Mouse (Mus musculus): Measurements from ENCODE around the gene Inka2. TPM values are rescaled to one million over a fixed set of nuclear protein-coding genes. Genes with fewer than 3 reads are reported as not detected.

The Inka2 gene
- polyA plus RNA-seq, 1 experiment from 2014 or later: 0.33 TPM

GRCm38 (mm10) chr3:105714091-105714819 is 9.9 kb downstream of the Inka2 start:
- Histone ChIP-seq H3K27ac (replicated peaks; ENCODE audit: low read depth, low read length) (peak overlapping the region; percentile 59; the same call in 1 of the 2 replicates), H3K36me3 (ENCODE audit: control insufficient read depth, insufficient read depth, low read length) (no peaks in the 10 kb centered on the region), H3K4me3 (ENCODE audit: low read depth, low read length) (no peak overlapping the region), H3K4me1 (ENCODE audit: control insufficient read depth, insufficient read depth, low read length) (peaks cover 14% of the 10 kb centered on the region), H3K27me3 (ENCODE audit: control insufficient read depth, insufficient read depth, low read length) (no peaks in the 10 kb centered on the region), H3K9ac (ENCODE audit: low read length) (no peak overlapping the region), H3K4me2 (ENCODE audit: low read depth, severe bottlenecking) (no peak overlapping the region), H3K9me3 (ENCODE audit: control insufficient read depth, low read length) (no peaks in the 10 kb centered on the region; the same call in 1 of the 2 replicates)
- ATAC-seq (ENCODE audit: insufficient number of reproducible peaks, low FRiP score, low TSS enrichment, low read depth) (peak; percentile 75), DNase-seq (ENCODE audit: low spot score) (peak; percentile 58)
- WGBS: 7% methylated on average over 8 of the region's 8 CpGs

GRCm38 (mm10) chr3:105714820-105715167 is 10.4 kb downstream of the Inka2 start:
- no peak for DNase-seq (ENCODE audit: low spot score)
- Histone ChIP-seq H3K36me3 (ENCODE audit: control insufficient read depth, insufficient read depth, low read length) (no peaks in the 10 kb centered on the region), H3K4me2 (ENCODE audit: low read depth, severe bottlenecking) (no peak overlapping the region), H3K4me3 (ENCODE audit: low read depth, low read length) (no peak overlapping the region), H3K9me3 (ENCODE audit: control insufficient read depth, low read length) (no peaks in the 10 kb centered on the region; the same call in 1 of the 2 replicates), H3K4me1 (ENCODE audit: control insufficient read depth, insufficient read depth, low read length) (peaks cover 14% of the 10 kb centered on the region), H3K9ac (ENCODE audit: low read length) (no peak overlapping the region), H3K27ac (replicated peaks; ENCODE audit: low read depth, low read length) (no peak overlapping the region), H3K27me3 (ENCODE audit: control insufficient read depth, insufficient read depth, low read length) (no peaks in the 10 kb centered on the region)
- ATAC-seq (ENCODE audit: insufficient number of reproducible peaks, low FRiP score, low TSS enrichment, low read depth): no peak

DNA sequence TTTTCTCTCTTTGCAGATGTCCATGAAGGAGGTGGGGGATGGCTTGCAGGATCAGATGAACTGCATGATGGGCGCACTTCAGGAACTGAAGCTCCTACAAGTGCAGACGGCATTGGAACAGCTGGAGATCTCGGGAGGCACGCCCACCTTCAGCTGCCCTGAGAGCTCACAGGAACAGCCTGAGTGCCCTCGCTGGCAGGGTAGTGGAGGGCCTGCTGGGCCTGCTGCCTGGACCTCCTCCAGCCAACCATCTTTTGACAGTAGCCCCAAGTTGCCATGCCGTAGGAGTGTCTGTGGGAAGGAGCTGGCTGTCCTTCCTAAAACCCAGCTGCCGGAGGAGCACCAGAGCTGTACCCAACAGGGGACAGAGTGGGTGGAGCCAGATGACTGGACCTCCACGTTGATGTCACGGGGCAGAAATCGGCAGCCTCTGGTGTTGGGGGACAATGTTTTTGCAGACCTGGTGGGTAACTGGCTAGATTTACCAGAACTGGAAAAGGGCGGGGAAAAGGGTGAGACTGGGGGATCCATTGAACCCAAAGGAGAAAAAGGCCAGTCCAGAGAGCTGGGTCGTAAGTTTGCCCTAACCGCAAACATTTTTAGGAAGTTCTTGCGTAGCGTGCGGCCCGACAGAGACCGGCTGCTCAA is 12.1 kb downstream of the Inka2 start:
- WGBS: 58% methylated on average over 18 of the region's 18 CpGs
- H3K9ac ChIP-seq (ENCODE audit: low read length): no peak overlapping the region
- no peak for DNase-seq (ENCODE audit: low spot score)
- H3K4me3 ChIP-seq (ENCODE audit: low read depth, low read length): no peak overlapping the region
- H3K36me3 ChIP-seq (ENCODE audit: control insufficient read depth, insufficient read depth, low read length): no peaks in the 10 kb centered on the region
- no peak overlapping the region for H3K27ac ChIP-seq (replicated peaks; ENCODE audit: low read depth, low read length)
- ATAC-seq (ENCODE audit: insufficient number of reproducible peaks, low FRiP score, low TSS enrichment, low read depth): no peak
- no peak overlapping the region for H3K4me2 ChIP-seq (ENCODE audit: low read depth, severe bottlenecking)
- H3K27me3 ChIP-seq (ENCODE audit: control insufficient read depth, insufficient read depth, low read length): no peaks in the 10 kb centered on the region
- peaks cover 14% of the 10 kb centered on the region for H3K4me1 ChIP-seq (ENCODE audit: control insufficient read depth, insufficient read depth, low read length)
- H3K9me3 ChIP-seq (ENCODE audit: control insufficient read depth, low read length): no peaks in the 10 kb centered on the region; the same call in 1 of the 2 replicates

- Histone ChIP-seq H3K9ac (ENCODE audit: low read length) (no peak overlapping the region), H3K4me1 (ENCODE audit: control insufficient read depth, insufficient read depth, low read length) (peaks cover 14% of the 10 kb centered on the region), H3K4me3 (ENCODE audit: low read depth, low read length) (no peak overlapping the region), H3K27ac (replicated peaks; ENCODE audit: low read depth, low read length) (no peak overlapping the region), H3K4me2 (ENCODE audit: low read depth, severe bottlenecking) (no peak overlapping the region), H3K9me3 (ENCODE audit: control insufficient read depth, low read length) (no peaks in the 10 kb centered on the region; the same call in 1 of the 2 replicates), H3K27me3 (ENCODE audit: control insufficient read depth, insufficient read depth, low read length) (no peaks in the 10 kb centered on the region), H3K36me3 (ENCODE audit: control insufficient read depth, insufficient read depth, low read length) (no peaks in the 10 kb centered on the region)
- ATAC-seq (ENCODE audit: insufficient number of reproducible peaks, low FRiP score, low TSS enrichment, low read depth): no peak
- no peak for DNase-seq (ENCODE audit: low spot score)
- 59% methylated on average over 11 of the region's 11 CpGs for WGBS
Measured at GRCm38 (mm10) chr3:105717856-105718555, 13.6 kb downstream of the Inka2 start.

GRCm38 (mm10) chr3:105718746-105719145 is 14.3 kb downstream of the Inka2 start:
- no peaks in the 10 kb centered on the region for H3K36me3 ChIP-seq (ENCODE audit: control insufficient read depth, insufficient read depth, low read length)
- no peaks in the 10 kb centered on the region for H3K27me3 ChIP-seq (ENCODE audit: control insufficient read depth, insufficient read depth, low read length)
- no peak for DNase-seq (ENCODE audit: low spot score)
- no peak overlapping the region for H3K9ac ChIP-seq (ENCODE audit: low read length)
- H3K4me3 ChIP-seq (ENCODE audit: low read depth, low read length): no peak overlapping the region
- ATAC-seq (ENCODE audit: insufficient number of reproducible peaks, low FRiP score, low TSS enrichment, low read depth): no peak
- peaks cover 14% of the 10 kb centered on the region for H3K4me1 ChIP-seq (ENCODE audit: control insufficient read depth, insufficient read depth, low read length)
- 37% methylated on average over 4 of the region's 4 CpGs for WGBS
- no peak overlapping the region for H3K4me2 ChIP-seq (ENCODE audit: low read depth, severe bottlenecking)
- H3K9me3 ChIP-seq (ENCODE audit: control insufficient read depth, low read length): no peaks in the 10 kb centered on the region; the same call in 1 of the 2 replicates
- H3K27ac ChIP-seq (replicated peaks; ENCODE audit: low read depth, low read length): no peak overlapping the region

DNA sequence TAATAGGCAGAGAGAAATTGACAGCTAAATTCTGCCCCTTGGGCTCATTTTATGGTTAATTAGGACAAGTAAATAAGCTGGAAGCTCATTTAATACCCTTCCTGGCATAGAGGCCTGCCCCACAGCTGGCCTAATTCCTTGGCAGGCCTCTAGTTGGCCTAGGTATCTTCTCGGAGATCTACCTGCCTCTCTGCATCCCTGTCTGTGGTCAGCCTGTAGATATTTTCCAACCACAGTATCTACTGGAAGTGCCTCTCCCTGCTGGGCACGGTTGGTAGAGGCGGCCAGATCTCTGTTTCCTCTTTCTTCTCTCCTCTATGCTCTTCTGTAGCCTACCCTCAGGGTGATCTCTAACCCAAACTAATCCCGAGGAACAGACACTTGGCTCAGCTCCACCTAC is 15.6 kb downstream of the Inka2 start:
- Histone ChIP-seq H3K4me3 (ENCODE audit: low read depth, low read length) (no peak overlapping the region), H3K27ac (replicated peaks; ENCODE audit: low read depth, low read length) (no peak overlapping the region), H3K27me3 (ENCODE audit: control insufficient read depth, insufficient read depth, low read length) (no peaks in the 10 kb centered on the region), H3K9me3 (ENCODE audit: control insufficient read depth, low read length) (no peaks in the 10 kb centered on the region; the same call in 1 of the 2 replicates), H3K36me3 (ENCODE audit: control insufficient read depth, insufficient read depth, low read length) (no peaks in the 10 kb centered on the region), H3K4me2 (ENCODE audit: low read depth, severe bottlenecking) (no peak overlapping the region), H3K9ac (ENCODE audit: low read length) (no peak overlapping the region), H3K4me1 (ENCODE audit: control insufficient read depth, insufficient read depth, low read length) (peaks cover 6% of the 10 kb centered on the region)
- 81% methylated on average over 4 of the region's 4 CpGs for WGBS
- no peak for ATAC-seq (ENCODE audit: insufficient number of reproducible peaks, low FRiP score, low TSS enrichment, low read depth)
- no peak for DNase-seq (ENCODE audit: low spot score)

GRCm38 (mm10) chr3:105720514-105720913 is 16.1 kb downstream of the Inka2 start:
- H3K9ac ChIP-seq (ENCODE audit: low read length): no peak overlapping the region
- no peak overlapping the region for H3K4me3 ChIP-seq (ENCODE audit: low read depth, low read length)
- no peak overlapping the region for H3K4me2 ChIP-seq (ENCODE audit: low read depth, severe bottlenecking)
- no peak for ATAC-seq (ENCODE audit: insufficient number of reproducible peaks, low FRiP score, low TSS enrichment, low read depth)
- H3K27ac ChIP-seq (replicated peaks; ENCODE audit: low read depth, low read length): no peak overlapping the region
- no peaks in the 10 kb centered on the region; the same call in 1 of the 2 replicates for H3K9me3 ChIP-seq (ENCODE audit: control insufficient read depth, low read length)
- no peaks in the 10 kb centered on the region for H3K27me3 ChIP-seq (ENCODE audit: control insufficient read depth, insufficient read depth, low read length)
- peaks cover 6% of the 10 kb centered on the region for H3K4me1 ChIP-seq (ENCODE audit: control insufficient read depth, insufficient read depth, low read length)
- 79% methylated on average over 4 of the region's 4 CpGs for WGBS
- DNase-seq (ENCODE audit: low spot score): no peak
- no peaks in the 10 kb centered on the region for H3K36me3 ChIP-seq (ENCODE audit: control insufficient read depth, insufficient read depth, low read length)

DNA sequence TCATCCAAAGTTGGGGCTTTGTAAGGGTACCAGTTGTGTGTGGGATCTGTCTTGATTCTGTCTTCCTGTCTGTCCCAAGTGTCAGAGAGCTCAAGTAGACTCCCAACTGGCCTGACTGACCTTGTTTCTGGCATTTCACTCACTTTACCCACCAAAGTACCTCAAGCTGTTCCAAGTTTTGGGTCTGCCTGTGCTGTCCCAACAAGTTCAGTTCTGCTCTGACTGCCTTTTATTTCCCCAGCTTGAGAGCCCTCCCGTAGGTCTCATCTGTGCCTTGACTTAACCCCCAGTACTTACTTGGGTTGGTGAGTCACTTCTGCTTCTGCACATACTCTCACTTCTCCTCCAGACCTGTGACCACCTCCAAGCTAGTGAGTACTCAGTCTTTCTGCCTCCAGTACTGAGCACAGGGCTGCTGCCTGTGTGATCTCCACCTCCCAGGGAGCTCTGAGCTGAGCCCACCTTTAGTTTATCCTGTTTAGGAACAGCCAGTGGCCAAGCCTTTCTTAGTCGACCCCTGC is 17.3 kb downstream of the Inka2 start:
- no peak overlapping the region for H3K4me2 ChIP-seq (ENCODE audit: low read depth, severe bottlenecking)
- ATAC-seq (ENCODE audit: insufficient number of reproducible peaks, low FRiP score, low TSS enrichment, low read depth) (no peak), DNase-seq (ENCODE audit: low spot score) (no peak)
- no peak overlapping the region for H3K4me3 ChIP-seq (ENCODE audit: low read depth, low read length)
- WGBS: 72% methylated on average over 2 of the region's 2 CpGs
- peaks cover 6% of the 10 kb centered on the region for H3K4me1 ChIP-seq (ENCODE audit: control insufficient read depth, insufficient read depth, low read length)
- H3K9ac ChIP-seq (ENCODE audit: low read length): no peak overlapping the region
- H3K36me3 ChIP-seq (ENCODE audit: control insufficient read depth, insufficient read depth, low read length): no peaks in the 10 kb centered on the region
- H3K27me3 ChIP-seq (ENCODE audit: control insufficient read depth, insufficient read depth, low read length): no peaks in the 10 kb centered on the region
- no peaks in the 10 kb centered on the region; the same call in 1 of the 2 replicates for H3K9me3 ChIP-seq (ENCODE audit: control insufficient read depth, low read length)
- H3K27ac ChIP-seq (replicated peaks; ENCODE audit: low read depth, low read length): no peak overlapping the region
